Mouse (Mus musculus) spleen, adult 2 months (tissue): ENCODE measurements around the gene Gm20388.

Experiments
- CTCF ChIP-seq: fragments of 200-500 bp; IDR thresholded peaks from 2 replicates; pipeline ENCODE4 v1.5.1; 2011; ENCODE audit warnings: mild to moderate bottlenecking, inconsistent platforms; ENCODE audit not compliant: insufficient read depth, insufficient read length, insufficient replicate concordance; ENCODE audit errors: extremely low read depth
- POLR2A ChIP-seq: fragments of 200-500 bp; IDR thresholded peaks from 2 replicates; pipeline ENCODE4 v1.6.1; 2011; ENCODE audit warnings: low read depth, low read length, inconsistent platforms

- no peak for TF ChIP-seq CTCF
- TF ChIP-seq POLR2A, result no peak
Measured at GRCm38 (mm10) chr8:121934923-121935322, 2024.3 kb downstream of the Gm20388 start.
